Mouse (Mus musculus) T-helper 2 cell (primary cell): ENCODE data around the gene Sult1b1.
"Not testable (repeated sequence)": the region's sequence is repeated elsewhere in the genome, so short reads cannot be mapped to it uniquely, and the experiment has no call there.

Experiments
- in situ Hi-C: fragments of 300-600 bp; cut with MboI, MseI; formaldehyde crosslinking; loops from one replicate; pipeline ENCODE4 v1.15.1; 2025; ENCODE audit warnings: high pct_unique_total_duplicates

The Sult1b1 gene

DNA sequence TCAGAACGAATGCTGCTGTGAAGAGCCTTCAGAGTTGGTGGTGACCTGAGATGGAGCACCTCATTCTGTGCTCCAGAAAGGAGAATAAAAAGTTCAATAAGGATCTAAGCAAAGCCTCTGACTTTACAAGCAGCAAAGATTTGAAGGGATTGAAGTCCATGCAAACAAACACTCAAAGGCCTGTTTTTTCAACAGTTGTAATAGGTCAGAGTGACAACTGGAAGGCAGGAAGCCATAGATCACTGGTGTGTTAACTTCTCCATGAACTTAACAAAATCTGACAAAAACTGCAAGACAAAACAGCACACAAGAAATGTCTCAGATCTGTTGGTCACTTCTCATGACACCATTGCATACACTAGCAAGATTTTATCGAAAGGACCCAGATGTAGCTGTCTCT is at the start of gene Sult1b1:
TSS of gene Sult1b1 (minus strand) at position 85 of the 400 bp plus-strand sequence.
- in situ Hi-C loops, result no loop called here

GRCm38 (mm10) chr5:87580389-87580788 is 42.4 kb upstream of the Sult1b1 start:
- in situ Hi-C loops, result no loop called here

GRCm38 (mm10) chr5:87574174-87574573 is 36.2 kb upstream of the Sult1b1 start:
- in situ Hi-C loops, result no loop called here

GRCm38 (mm10) chr5:87573490-87573889 is 35.5 kb upstream of the Sult1b1 start:
- in situ Hi-C loops, result no loop called here

DNA sequence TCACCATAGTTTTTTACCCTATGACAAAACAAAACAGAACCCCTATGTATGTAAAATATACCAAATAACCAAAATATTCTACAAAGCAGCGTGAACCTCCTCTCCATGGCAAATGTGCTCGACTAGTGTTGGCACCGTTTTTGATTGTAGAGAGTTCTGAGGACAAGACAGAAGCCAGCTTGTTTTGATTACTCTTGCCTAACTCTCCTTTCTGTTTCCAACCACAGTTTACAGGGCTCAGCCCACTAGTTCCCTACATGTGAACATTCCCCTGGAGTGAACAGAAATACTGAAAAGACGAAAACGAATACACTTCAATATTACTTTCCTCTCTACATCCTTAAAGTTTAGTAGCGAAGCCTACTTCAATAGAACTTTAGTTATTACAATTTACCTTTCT is 34.8 kb upstream of the Sult1b1 start:
- in situ Hi-C loops, result no loop called here

DNA sequence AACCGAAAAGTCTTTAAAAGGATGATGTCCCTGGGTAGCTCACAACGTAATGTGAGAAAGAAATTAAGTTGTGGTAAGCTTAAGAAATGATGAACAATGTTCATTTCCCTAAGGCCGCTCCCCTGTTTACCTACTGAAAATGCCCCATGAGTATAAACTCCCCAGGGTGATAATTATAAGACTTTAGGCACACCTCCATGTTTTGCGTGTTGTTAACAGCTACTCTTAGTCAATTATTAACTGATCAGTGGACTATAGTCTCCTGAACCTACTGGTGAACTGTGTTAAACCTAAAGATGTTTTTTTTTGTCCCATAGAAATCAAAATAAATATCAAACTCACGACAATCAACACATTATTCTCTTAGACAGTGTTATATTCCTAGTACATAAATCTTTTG is 30.9 kb upstream of the Sult1b1 start, which contains the start of gene Sult1d1:
TSS of gene Sult1d1 (minus strand) at position 183 of the 400 bp plus-strand sequence.
- in situ Hi-C loops, result no loop called here

DNA sequence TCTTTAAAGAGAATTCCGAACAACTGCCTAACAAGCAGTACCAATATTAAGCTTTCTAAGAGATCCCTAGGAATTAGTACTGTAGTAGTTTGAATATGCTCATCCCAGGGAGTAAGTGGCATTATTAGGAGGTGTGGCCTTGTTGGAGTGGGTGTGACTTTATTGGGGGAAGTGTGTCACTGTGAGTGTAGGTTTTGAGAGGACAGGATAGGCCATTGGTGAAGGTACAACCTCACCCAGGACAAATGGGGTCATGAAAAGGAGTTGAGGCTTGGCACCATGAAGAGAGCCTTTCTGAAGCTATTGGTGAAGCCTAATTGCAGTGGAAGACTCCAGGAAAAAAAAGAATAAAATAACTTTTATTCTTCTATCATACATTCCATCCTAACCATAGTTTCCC is 29.3 kb upstream of the Sult1b1 start:
- in situ Hi-C loops, result no loop called here

DNA sequence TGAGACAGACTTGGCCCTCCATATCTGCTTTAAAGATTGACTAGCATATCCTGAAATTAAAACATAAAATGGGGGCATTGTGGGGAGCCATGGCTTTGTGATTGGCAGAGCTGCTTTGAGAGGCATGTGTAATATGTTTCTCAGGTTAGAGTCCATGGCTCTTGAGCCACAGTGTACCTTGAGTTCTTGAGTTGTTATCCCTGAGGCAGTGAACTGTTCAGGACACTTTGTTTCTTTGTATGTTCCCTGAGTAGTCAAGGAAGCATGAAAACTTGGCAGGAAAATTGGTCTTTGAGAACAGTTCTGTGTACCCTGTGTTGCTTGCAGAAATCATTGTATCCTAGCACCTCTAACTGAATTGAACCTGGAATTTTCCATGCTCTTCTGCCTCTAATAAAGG is 25.0 kb upstream of the Sult1b1 start:
- in situ Hi-C loops, result no loop called here

GRCm38 (mm10) chr5:87562526-87562925 is 24.5 kb upstream of the Sult1b1 start:
- in situ Hi-C loops, result no loop called here

DNA sequence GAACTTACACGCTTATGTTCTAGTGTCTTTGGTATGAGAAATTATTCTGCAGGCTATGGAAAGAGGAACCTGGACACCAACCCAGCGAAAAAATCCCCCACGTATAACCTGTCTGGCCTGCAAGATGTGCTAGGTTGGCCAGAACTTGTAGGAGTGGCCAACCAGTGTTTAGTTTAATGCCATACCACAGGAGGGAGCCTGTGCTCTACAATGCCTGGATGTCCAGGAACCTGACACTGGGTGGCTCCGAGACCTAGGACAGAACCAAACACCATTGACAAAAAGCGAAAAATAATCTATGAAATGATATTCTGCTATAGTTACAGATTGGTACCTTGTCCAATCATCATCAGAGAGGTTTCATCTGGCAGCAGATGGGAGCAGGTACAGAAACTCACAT is 22.1 kb upstream of the Sult1b1 start:
- in situ Hi-C loops, result no loop called here

DNA sequence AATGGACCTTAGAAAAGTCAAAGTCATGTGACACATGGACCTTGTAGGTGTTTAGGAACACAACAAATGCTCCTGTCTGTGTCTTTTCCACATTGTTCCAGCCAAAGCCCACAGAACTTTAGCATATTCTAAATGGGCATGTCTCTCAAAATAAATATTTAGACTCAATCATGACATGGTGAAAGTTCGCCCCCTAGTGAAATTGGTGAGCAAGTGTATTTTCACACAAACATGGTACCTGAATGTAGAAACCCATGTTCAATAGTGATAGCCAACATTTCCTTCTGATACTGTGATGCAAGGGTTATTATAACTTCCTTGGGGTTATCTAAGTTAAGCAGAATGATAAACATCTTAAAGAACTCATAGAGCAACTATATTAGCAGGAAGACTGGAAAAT is 12.9 kb upstream of the Sult1b1 start:
- in situ Hi-C loops, result loop anchor here (10.0 kb wide), 1 partner anchor 696 kb away; no protein-coding TSS in a partner anchor

GRCm38 (mm10) chr5:87535994-87536644 is 1.9 kb downstream of the Sult1b1 start:
- in situ Hi-C loops, result no loop called here

DNA sequence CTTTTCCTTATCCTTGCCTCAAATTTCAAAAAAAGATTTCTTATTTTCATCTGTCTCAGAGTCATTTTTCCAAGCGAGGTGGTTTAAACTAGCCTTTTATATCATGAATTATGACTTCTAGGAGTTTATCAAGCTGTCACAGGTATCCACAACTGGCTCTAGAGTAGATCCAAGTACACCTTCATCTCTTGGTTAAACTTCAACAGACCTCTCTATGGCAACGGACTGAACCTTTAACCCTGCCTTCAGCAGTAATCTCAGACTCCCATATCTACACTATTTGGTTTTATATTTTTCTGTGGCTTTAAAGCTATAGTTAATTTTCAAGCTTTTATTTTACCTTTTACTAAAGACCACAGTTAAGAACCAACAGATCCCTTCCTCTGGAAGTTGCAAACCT is 5.7 kb downstream of the Sult1b1 start:
- in situ Hi-C loops, result no loop called here

- in situ Hi-C loops, result not testable (repeated sequence)
Observed at GRCm38 (mm10) chr5:87523561-87523960, 14.4 kb downstream of the Sult1b1 start.

DNA sequence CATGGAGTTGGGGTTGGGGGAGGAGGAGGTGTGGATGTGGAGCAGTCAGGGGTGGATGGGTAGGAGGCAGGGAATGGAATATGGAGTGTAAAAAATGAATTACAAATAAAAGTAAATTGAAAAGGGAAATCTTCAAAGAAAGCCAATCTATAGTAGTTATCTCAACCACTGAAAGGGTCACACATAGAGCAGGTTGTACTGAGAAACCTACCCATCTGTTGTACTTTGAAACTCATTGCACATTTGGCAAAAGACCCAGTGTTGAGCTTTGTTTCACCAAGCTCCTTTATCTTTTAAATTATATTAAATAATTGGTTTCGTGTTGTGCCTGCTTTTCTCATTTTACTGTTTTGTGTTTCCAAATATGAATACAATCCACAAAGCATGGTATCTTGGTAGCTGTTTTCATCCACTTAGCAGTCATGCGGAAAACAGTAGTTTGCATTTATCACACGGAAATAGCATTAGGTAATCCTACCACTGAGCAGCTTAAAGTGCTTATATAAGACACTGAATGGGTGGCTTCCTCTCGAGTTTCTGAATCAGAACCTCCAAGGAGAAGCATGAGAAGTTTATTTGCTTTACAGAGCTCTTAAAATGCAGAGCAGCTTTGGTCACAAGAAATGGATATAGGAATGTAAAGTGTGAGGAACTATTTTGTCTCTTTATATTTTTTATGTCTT is 32.1 kb downstream of the Sult1b1 start:
- in situ Hi-C loops, result no loop called here

DNA sequence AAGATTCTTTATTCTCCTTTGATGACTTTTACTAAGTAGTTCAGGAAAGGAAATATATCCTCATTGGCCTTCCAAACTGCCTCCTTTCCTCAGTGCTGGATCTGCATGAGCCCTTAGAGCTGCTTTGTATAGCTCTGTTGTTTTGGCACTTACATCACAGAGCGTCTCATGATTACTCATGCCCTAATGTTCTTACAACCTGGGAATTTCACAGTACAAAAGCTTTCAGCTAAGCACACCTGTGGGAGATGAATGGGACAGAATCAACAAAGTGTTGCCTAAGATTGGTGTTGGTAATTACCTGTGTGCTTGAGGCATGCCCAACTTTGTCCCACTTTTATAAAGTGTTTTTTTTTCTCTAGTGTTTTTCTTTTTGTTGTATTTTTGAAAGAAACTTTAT is 35.3 kb downstream of the Sult1b1 start:
- in situ Hi-C loops, result no loop called here

GRCm38 (mm10) chr5:87499341-87499740 is 38.7 kb downstream of the Sult1b1 start:
- in situ Hi-C loops, result no loop called here

DNA sequence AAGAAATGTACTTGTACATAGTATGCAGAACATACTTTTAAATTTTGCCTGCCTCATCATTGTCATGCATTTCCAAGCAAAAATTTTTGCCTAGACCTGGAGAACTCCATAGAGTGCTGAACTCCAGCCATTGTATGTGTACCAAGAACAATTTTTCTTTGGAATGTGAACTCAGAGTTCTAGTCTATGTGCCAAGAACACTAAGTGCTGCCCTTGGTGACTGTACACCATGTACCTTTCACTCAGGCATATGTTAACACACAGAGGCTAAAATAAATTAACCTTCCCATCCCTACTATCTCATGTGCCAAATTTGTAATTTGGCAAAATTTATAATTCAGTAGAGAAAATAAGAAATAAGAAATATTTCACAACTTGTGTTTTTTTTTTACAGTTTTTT is 39.1 kb downstream of the Sult1b1 start:
- in situ Hi-C loops, result no loop called here

DNA sequence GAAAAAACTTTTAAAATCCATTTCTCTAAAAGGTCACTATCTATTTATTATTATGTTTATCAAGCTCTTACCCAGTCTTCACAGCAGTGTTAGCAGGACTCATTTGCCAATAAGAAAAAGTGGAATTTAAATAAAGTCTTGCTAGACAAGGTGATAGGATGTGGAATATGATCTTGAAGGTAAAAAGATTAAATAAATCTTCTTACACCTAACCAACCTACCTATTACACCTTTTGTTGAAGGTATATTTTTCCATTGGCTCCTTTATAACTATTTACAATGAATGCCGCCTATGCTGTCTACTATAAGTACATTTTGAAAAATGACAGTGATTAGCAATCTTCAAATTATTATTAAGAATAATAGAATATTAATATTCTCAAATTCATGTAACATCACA is 47.2 kb downstream of the Sult1b1 start, which contains the start of gene Ugt2a1:
TSS of gene Ugt2a1 (minus strand) at position 101 of the 400 bp plus-strand sequence.
- in situ Hi-C loops, result no loop called here

- in situ Hi-C loops, result not testable (repeated sequence)
Observed at GRCm38 (mm10) chr5:87486706-87487105, 51.3 kb downstream of the Sult1b1 start, which contains the start of gene Gm43638. Gene Gm43638, minus strand, starts transcription at chr5:87486806.

- in situ Hi-C loops, result no loop called here
Observed at GRCm38 (mm10) chr5:87482160-87482559, 55.8 kb downstream of the Sult1b1 start, which contains the start of gene Ugt2a2. Gene Ugt2a2, minus strand, starts transcription at chr5:87482260.
